ENCODE assay signal across 8 mouse cellular contexts in the genomic region with DNA sequence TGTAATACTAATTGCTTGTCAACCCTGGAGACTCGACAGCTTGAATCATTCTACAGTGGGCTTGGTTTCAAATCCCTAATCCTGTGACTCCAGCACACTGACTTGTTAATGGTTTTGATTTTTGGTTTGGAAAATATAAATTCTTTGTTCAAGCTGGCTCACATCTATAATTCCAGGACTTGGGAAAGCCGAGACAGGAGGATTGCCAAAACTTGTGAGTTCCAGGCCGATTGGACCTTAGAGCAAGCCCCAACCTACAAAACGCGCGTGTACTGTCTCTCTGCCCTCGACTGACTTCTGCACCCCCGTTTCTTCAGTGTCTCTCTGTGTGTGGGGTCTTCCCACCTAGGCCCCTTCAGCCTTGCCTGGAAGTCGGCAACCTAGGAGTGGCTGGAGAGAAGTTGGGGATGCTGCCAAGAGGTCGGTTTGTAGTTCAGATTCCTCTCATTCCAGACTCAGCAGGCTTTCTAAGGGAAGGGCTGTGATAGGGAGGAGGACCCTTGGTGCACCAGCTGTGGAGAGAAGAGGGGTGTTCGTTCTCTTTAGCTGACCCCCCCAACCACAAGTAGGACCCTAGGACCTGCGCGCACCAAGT. TPM values are rescaled to one million over a fixed set of nuclear protein-coding genes. Genes with fewer than 3 reads are reported as not detected.
DNase-seq lines count a peak whose midpoint lies in the region; ATAC-seq and TF ChIP-seq lines count a peak whose summit lies in the region.
"Had no signal": no experiment of that assay in that cellular context is flagged by ENCODE, and none has a peak within 500 bp of the region (broad histone marks: within the 10 kb centered on the region; RNA-seq: fewer than 3 reads in every experiment).

No protein-coding gene starts in this region.

- no peak overlapping the region for H3K4me2 ChIP-seq in heart, postnatal 0 days (ENCODE audit: low read depth, low read length)
- H3K4me2 ChIP-seq in lung, embryonic 14.5 days: no peak overlapping the region; the same call in 1 of the 2 replicates

- peaks cover 19% of the 10 kb centered on the region for H3K4me1 ChIP-seq in heart, postnatal 0 days (ENCODE audit: control insufficient read depth, insufficient read depth)
- H3K4me1 ChIP-seq in lung, embryonic 14.5 days (ENCODE audit: insufficient read depth): peaks cover 30% of the 10 kb centered on the region

- H3K36me3 ChIP-seq in heart, postnatal 0 days (replicated peaks; ENCODE audit: control insufficient read depth, insufficient read depth, low read length): no peaks in the 10 kb centered on the region
- no peaks in the 10 kb centered on the region for H3K36me3 ChIP-seq in lung, embryonic 14.5 days (ENCODE audit: insufficient read depth)

- 20% methylated on average over 13 of the region's 13 CpGs for WGBS in heart, postnatal 0 days
- 11% methylated on average over 13 of the region's 13 CpGs for WGBS in lung, embryonic 14.5 days

- no peak for TF ChIP-seq POLR2A in brain, embryonic 14.5 days (IDR thresholded peaks at IDR 0.05; ENCODE audit: borderline replicate concordance, extremely low read depth, insufficient read depth, insufficient read length, poor library complexity, severe bottlenecking)

- no peaks in the 10 kb centered on the region for H3K9me3 ChIP-seq in heart, postnatal 0 days (replicated peaks; ENCODE audit: control insufficient read depth, low read length)
- no peaks in the 10 kb centered on the region for H3K9me3 ChIP-seq in lung, embryonic 14.5 days (ENCODE audit: low read depth, low read length)

- ATAC-seq in heart, postnatal 0 days (ENCODE audit: insufficient read depth, low read depth): peak; percentile 57
- ATAC-seq in lung, embryonic 14.5 days (ENCODE audit: insufficient read depth): peak; percentile 18; the same call in 1 of the 2 replicates

- no peaks in the 10 kb centered on the region for H3K27me3 ChIP-seq in heart, postnatal 0 days (ENCODE audit: control insufficient read depth, insufficient read depth, low read length)
- H3K27me3 ChIP-seq in lung, embryonic 14.5 days (ENCODE audit: insufficient read depth, low read length): no peaks in the 10 kb centered on the region

- H3K4me3 ChIP-seq in heart, postnatal 0 days (ENCODE audit: low read depth, low read length): no peak overlapping the region
- H3K4me3 ChIP-seq in lung, embryonic 14.5 days (ENCODE audit: low read depth, low read length): no peak overlapping the region

- TF ChIP-seq CTCF in brain, embryonic 14.5 days (IDR thresholded peaks at IDR 0.05; ENCODE audit: borderline replicate concordance, extremely low read depth, insufficient read depth, insufficient read length): no peak
- no peak for TF ChIP-seq CTCF in heart, postnatal 0 days (IDR thresholded peaks at IDR 0.05; ENCODE audit: low read depth)
- TF ChIP-seq CTCF in lung, embryonic 14.5 days (IDR thresholded peaks at IDR 0.05; ENCODE audit: low read depth): no peak

- no peak overlapping the region for H3K9ac ChIP-seq in heart, postnatal 0 days (replicated peaks; ENCODE audit: low read depth, low read length)
- H3K9ac ChIP-seq in lung, embryonic 14.5 days: no peak overlapping the region

- DNase-seq in ES-CJ7 (ENCODE audit: low read depth, low spot score): peak; percentile 87
- peak; percentile 67 for DNase-seq in brain, embryonic 14.5 days (ENCODE audit: low read depth)
- DNase-seq in heart, postnatal 0 days (ENCODE audit: low spot score): peak; percentile 73
- DNase-seq in lung, embryonic 14.5 days: peak; percentile 84
- no peak for DNase-seq in right cerebral cortex, adult 18-20 months
- DNase-seq in cerebellum, adult 8-10 months: no peak
- no peak for DNase-seq in thymus, postnatal 36 days

- H3K27ac ChIP-seq in heart, postnatal 0 days (ENCODE audit: low read depth): peak overlapping the region; percentile 80
- H3K27ac ChIP-seq in lung, embryonic 14.5 days (ENCODE audit: low read depth): peak overlapping the region; percentile 83

- no peak for TF ChIP-seq EP300 in heart, postnatal 0 days (IDR thresholded peaks at IDR 0.05; ENCODE audit: low read depth)

RNA-seq across cellular contexts. Expression of a gene that starts 2.9 kb away (rescaled TPM):
- polyA plus RNA-seq in brain, embryonic 14.5 days (2012; rRNA removed): 3.6 and 4.6 TPM in 2 replicates
- 7.9 TPM in 1 of 2 replicates, not detected in the other for total RNA-seq in heart, postnatal 0 days (2014; rRNA removed; ENCODE audit: low replicate concordance)
- 9.2 and 12.0 TPM in 2 replicates for polyA plus RNA-seq in heart, postnatal 0 days (2015; fragmentation: Nextera tagmentation; extraction: Ambion mirVana)
- 14.3 and 15.3 TPM in 2 replicates for polyA plus RNA-seq in lung, embryonic 14.5 days (2014; fragmentation: Nextera tagmentation; extraction: Ambion mirVana)
- total RNA-seq: neutrophil, adult 5-6 weeks had no signal

RNA-seq across cellular contexts. Expression of a gene that starts 22.1 kb away (rescaled TPM):
- 35.6 and 59.4 TPM in 2 replicates for polyA plus RNA-seq in brain, embryonic 14.5 days (2012; rRNA removed)
- 38.1 and 47.1 TPM in 2 replicates for total RNA-seq in heart, postnatal 0 days (2014; rRNA removed; ENCODE audit: low replicate concordance)
- 6.5 and 7.0 TPM in 2 replicates for polyA plus RNA-seq in heart, postnatal 0 days (2015; fragmentation: Nextera tagmentation; extraction: Ambion mirVana)
- 40.0 and 42.9 TPM in 2 replicates for polyA plus RNA-seq in lung, embryonic 14.5 days (2014; fragmentation: Nextera tagmentation; extraction: Ambion mirVana)

RNA-seq across cellular contexts. Expression of a gene that starts 25.9 kb away (rescaled TPM):
- polyA plus RNA-seq in brain, embryonic 14.5 days (2012; rRNA removed): 46.1 and 58.4 TPM in 2 replicates
- 13.5 and 40.8 TPM in 2 replicates for total RNA-seq in heart, postnatal 0 days (2014; rRNA removed; ENCODE audit: low replicate concordance)
- polyA plus RNA-seq in heart, postnatal 0 days (2015; fragmentation: Nextera tagmentation; extraction: Ambion mirVana): 23.2 and 25.8 TPM in 2 replicates
- 47.0 and 49.4 TPM in 2 replicates for polyA plus RNA-seq in lung, embryonic 14.5 days (2014; fragmentation: Nextera tagmentation; extraction: Ambion mirVana)

Comparison
In these comparisons a context has a peak if more than half of its experiments do, and no peak if none do; other contexts are left out.
1. DNase-seq: peak in ES-CJ7 (single experiment), brain, embryonic 14.5 days (single experiment), heart, postnatal 0 days (single experiment) and lung, embryonic 14.5 days (single experiment); none in right cerebral cortex, adult 18-20 months (single experiment), cerebellum, adult 8-10 months (single experiment) and thymus, postnatal 36 days (0 of 2).